Mouse (Mus musculus): ENCODE data around the gene Map1s. TPM values are rescaled to one million over a fixed set of nuclear protein-coding genes. Genes with fewer than 3 reads are reported as not detected.

Map1s gene
- total RNA-seq (2014; rRNA removed) = 87.7 and 93.7 TPM in 2 replicates
- 59.1 and 59.8 TPM in 2 replicates for polyA plus RNA-seq (2015; fragmentation: Nextera tagmentation; extraction: Ambion mirVana)

GRCm38 (mm10) chr8:70905831-70906736, at the start of gene Map1s:
TSS of gene Map1s (plus strand) at chr8:70905932.
- Histone ChIP-seq H3K4me3 (ENCODE audit: low read depth, low read length) (peak within 1 kb of the TSS; percentile 88), H3K9ac (replicated peaks; ENCODE audit: low read length, poor library complexity, severe bottlenecking) (peak within 1 kb of the TSS; percentile 89), H3K4me1 (ENCODE audit: insufficient read depth, low read length) (peaks cover 3% of the 10 kb centered on the region; the same call in 1 of the 2 replicates), H3K9me3 (ENCODE audit: low read length) (no peaks in the 10 kb centered on the region), H3K27ac (ENCODE audit: low read depth, low read length) (peak within 1 kb of the TSS; percentile 91), H3K36me3 (ENCODE audit: insufficient read depth, low read length) (0 out of 2 replicates have a peak, but pooled peaks cover 4% of the 10 kb centered on the region), H3K27me3 (ENCODE audit: insufficient read depth, low read length) (0 out of 2 replicates have a peak, but pooled peaks cover 4% of the 10 kb centered on the region), H3K4me2 (ENCODE audit: low read depth, low read length, poor library complexity, severe bottlenecking) (peak within 1 kb of the TSS; percentile 92)
- DNase-seq (ENCODE audit: low spot score) = peak; percentile 93
- peak; percentile 95 for ATAC-seq (ENCODE audit: low FRiP score)
- under 1% methylated on average over 68 of the region's 86 CpGs for WGBS
- TF ChIP-seq CTCF (IDR thresholded peaks at IDR 0.05) = peak; percentile 25; the same call in 1 of the 2 replicates

GRCm38 (mm10) chr8:70856028-70856427, 49.7 kb upstream of the Map1s start:
- WGBS = 68% methylated on average over 5 of the region's 5 CpGs
- no peaks in the 10 kb centered on the region for H3K9me3 ChIP-seq (ENCODE audit: low read length)
- no peak for TF ChIP-seq CTCF (IDR thresholded peaks at IDR 0.05)
- no peaks in the 10 kb centered on the region for H3K27me3 ChIP-seq (ENCODE audit: insufficient read depth, low read length)
- no peak overlapping the region for H3K4me3 ChIP-seq (ENCODE audit: low read depth, low read length)
- peak overlapping the region; percentile 95; the same call in 1 of the 2 replicates for H3K4me2 ChIP-seq (ENCODE audit: low read depth, low read length, poor library complexity, severe bottlenecking)
- DNase-seq (ENCODE audit: low spot score) (no peak), ATAC-seq (ENCODE audit: low FRiP score) (no peak)
- H3K4me1 ChIP-seq (ENCODE audit: insufficient read depth, low read length) = peaks cover 11% of the 10 kb centered on the region; the same call in 1 of the 2 replicates
- 0 out of 2 replicates have a peak, but pooled peaks cover 7% of the 10 kb centered on the region for H3K36me3 ChIP-seq (ENCODE audit: insufficient read depth, low read length)
- peak overlapping the region; percentile 64; the same call in 1 of the 2 replicates for H3K9ac ChIP-seq (replicated peaks; ENCODE audit: low read length, poor library complexity, severe bottlenecking)
- no peak overlapping the region for H3K27ac ChIP-seq (ENCODE audit: low read depth, low read length)

GRCm38 (mm10) chr8:70856541-70857197, 49.1 kb upstream of the Map1s start:
- H3K9me3 ChIP-seq (ENCODE audit: low read length) = no peaks in the 10 kb centered on the region
- no peaks in the 10 kb centered on the region for H3K27me3 ChIP-seq (ENCODE audit: insufficient read depth, low read length)
- H3K4me3 ChIP-seq (ENCODE audit: low read depth, low read length) = peak overlapping the region; percentile 53
- peak; percentile 81 for ATAC-seq (ENCODE audit: low FRiP score)
- peak overlapping the region; percentile 95 for H3K4me2 ChIP-seq (ENCODE audit: low read depth, low read length, poor library complexity, severe bottlenecking)
- no peak for TF ChIP-seq CTCF (IDR thresholded peaks at IDR 0.05)
- peak overlapping the region; percentile 64 for H3K9ac ChIP-seq (replicated peaks; ENCODE audit: low read length, poor library complexity, severe bottlenecking)
- peaks cover 11% of the 10 kb centered on the region; the same call in 1 of the 2 replicates for H3K4me1 ChIP-seq (ENCODE audit: insufficient read depth, low read length)
- DNase-seq (ENCODE audit: low spot score) = peak; percentile 68
- 7% methylated on average over 32 of the region's 33 CpGs for WGBS
- 0 out of 2 replicates have a peak, but pooled peaks cover 6% of the 10 kb centered on the region for H3K36me3 ChIP-seq (ENCODE audit: insufficient read depth, low read length)
- H3K27ac ChIP-seq (ENCODE audit: low read depth, low read length) = no peak overlapping the region

DNA sequence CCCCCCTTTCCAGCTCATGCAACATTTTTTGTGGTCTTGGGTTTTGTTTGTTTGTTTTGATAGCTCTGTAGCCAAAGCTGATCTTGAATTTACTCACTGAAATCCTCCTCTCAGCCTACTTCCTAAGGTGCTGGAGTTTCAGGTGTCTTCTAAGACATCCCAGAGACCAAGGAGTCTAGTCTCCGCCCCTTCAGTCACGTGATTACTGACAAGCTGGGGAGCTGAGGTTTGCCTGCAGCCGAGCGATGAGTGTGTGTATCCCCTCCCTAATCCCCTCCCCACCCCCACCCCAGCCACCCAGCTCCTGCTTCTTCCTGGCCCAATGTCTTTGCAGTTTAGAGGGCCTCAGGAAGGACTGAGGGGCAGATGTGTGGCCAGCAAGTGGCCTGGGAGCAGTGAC, 48.2 kb upstream of the Map1s start:
- no peak overlapping the region for H3K27ac ChIP-seq (ENCODE audit: low read depth, low read length)
- H3K36me3 ChIP-seq (ENCODE audit: insufficient read depth, low read length) = 0 out of 2 replicates have a peak, but pooled peaks cover 3% of the 10 kb centered on the region
- WGBS = 21% methylated on average over 4 of the region's 4 CpGs
- no peaks in the 10 kb centered on the region for H3K27me3 ChIP-seq (ENCODE audit: insufficient read depth, low read length)
- no peak overlapping the region for H3K4me3 ChIP-seq (ENCODE audit: low read depth, low read length)
- peaks cover 15% of the 10 kb centered on the region; the same call in 1 of the 2 replicates for H3K4me1 ChIP-seq (ENCODE audit: insufficient read depth, low read length)
- DNase-seq (ENCODE audit: low spot score) = no peak
- H3K9ac ChIP-seq (replicated peaks; ENCODE audit: low read length, poor library complexity, severe bottlenecking) = 0 out of 2 replicates have a peak overlapping the region, but pooled peaks have one; percentile 64
- H3K9me3 ChIP-seq (ENCODE audit: low read length) = no peaks in the 10 kb centered on the region
- H3K4me2 ChIP-seq (ENCODE audit: low read depth, low read length, poor library complexity, severe bottlenecking) = peak overlapping the region; percentile 95; the same call in 1 of the 2 replicates
- TF ChIP-seq CTCF (IDR thresholded peaks at IDR 0.05) = no peak
- no peak for ATAC-seq (ENCODE audit: low FRiP score)

DNA sequence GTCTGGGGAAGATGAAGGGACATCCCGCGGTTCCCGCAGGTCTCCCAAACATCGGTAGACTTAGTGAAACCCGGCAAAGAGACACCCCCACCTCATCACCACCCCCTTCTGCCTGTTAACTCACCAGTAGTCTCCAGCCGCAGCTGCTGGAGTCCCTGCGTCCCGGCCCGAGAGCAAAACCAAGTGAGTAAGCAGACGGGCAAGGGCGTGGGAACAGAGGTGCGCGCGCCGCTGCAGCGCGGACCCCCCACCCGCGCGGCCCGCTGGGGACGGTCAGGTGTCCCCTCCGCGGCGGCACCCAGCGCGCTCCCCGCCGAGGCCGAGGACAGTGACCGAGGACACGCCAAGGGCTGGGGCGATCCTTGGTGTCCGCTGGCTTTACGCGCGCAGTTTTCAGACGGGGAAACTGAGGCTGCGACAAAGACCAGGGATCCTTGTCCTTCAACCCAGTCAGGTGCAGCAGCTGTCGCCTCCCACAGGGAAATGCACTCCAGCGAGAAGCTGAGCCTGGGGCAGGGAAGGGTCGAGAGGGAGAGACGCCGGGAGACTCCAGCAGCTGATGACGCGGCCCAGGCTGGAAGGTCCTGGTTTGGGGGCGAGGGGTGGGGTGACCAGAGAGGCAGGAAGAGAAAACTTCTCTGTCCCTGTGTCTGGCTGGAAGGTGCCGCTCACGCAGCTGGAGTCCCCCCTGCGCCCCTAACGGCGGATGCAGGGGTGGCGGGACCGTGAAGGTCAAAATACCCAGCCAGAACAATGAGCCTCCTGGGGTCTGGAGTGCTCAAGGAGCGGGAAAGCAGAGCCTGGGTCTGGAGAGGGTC, 42.7 kb upstream of the Map1s start, which contains the start of gene Kcnn1:
TSS of gene Kcnn1 (minus strand) at position 435 of the 818 bp plus-strand sequence.
- H3K4me2 ChIP-seq (ENCODE audit: low read depth, low read length, poor library complexity, severe bottlenecking) = peak within 1 kb of the TSS; percentile 97
- peak; percentile 60 for TF ChIP-seq CTCF (IDR thresholded peaks at IDR 0.05)
- H3K4me1 ChIP-seq (ENCODE audit: insufficient read depth, low read length) = peaks cover 11% of the 10 kb centered on the region
- ATAC-seq (ENCODE audit: low FRiP score) (no peak), DNase-seq (ENCODE audit: low spot score) (no peak)
- H3K9me3 ChIP-seq (ENCODE audit: low read length) = no peaks in the 10 kb centered on the region
- no peaks in the 10 kb centered on the region for H3K27me3 ChIP-seq (ENCODE audit: insufficient read depth, low read length)
- peak within 1 kb of the TSS; percentile 51 for H3K9ac ChIP-seq (replicated peaks; ENCODE audit: low read length, poor library complexity, severe bottlenecking)
- H3K36me3 ChIP-seq (ENCODE audit: insufficient read depth, low read length) = peaks cover 3% of the 10 kb centered on the region; the same call in 1 of the 2 replicates
- peak within 1 kb of the TSS; percentile 33; the same call in 1 of the 2 replicates for H3K27ac ChIP-seq (ENCODE audit: low read depth, low read length)
- peak within 1 kb of the TSS; percentile 51 for H3K4me3 ChIP-seq (ENCODE audit: low read depth, low read length)
- WGBS = 1% methylated on average over 55 of the region's 55 CpGs
